Mouse (Mus musculus) ES-Bruce4 (cell line): ENCODE results near the gene Zbtb16. TPM values are rescaled to one million over a fixed set of nuclear protein-coding genes. Genes with fewer than 3 reads are reported as not detected.
A peak's percentile ranks its signal among the peaks of the same experiment; 100 is the strongest.

Experiments used
- H3K27ac ChIP-seq: 2 replicates; pipeline ENCODE4 v1.5.1; 2012; ENCODE audit warnings: low read length, inconsistent platforms; ENCODE audit not compliant: insufficient read depth
- H3K27me3 ChIP-seq: 2 replicates; pipeline ENCODE4 v1.6.1; 2012; ENCODE audit warnings: mild to moderate bottlenecking, low read length, inconsistent platforms; ENCODE audit not compliant: control insufficient read depth, poor library complexity, insufficient read depth, severe bottlenecking
- H3K36me3 ChIP-seq: 2 replicates; pipeline ENCODE4 v1.6.1; 2012; ENCODE audit warnings: inconsistent platforms, mild to moderate bottlenecking, low read length, moderate library complexity; ENCODE audit not compliant: control insufficient read depth, poor library complexity, insufficient read depth, severe bottlenecking
- H3K4me1 ChIP-seq: one replicate; pipeline ENCODE4 v1.8.1; 2011; ENCODE audit warnings: low read length; ENCODE audit not compliant: control insufficient read depth, insufficient read depth
- H3K4me3 ChIP-seq: 2 replicates; pipeline ENCODE4 v1.5.1; 2011; ENCODE audit warnings: low read depth, mild to moderate bottlenecking, low read length
- H3K9ac ChIP-seq: 2 replicates; pipeline ENCODE4 v1.6.1; 2012; ENCODE audit warnings: low read depth, mild to moderate bottlenecking, inconsistent platforms; ENCODE audit not compliant: poor library complexity, severe bottlenecking
- H3K9me3 ChIP-seq: replicated peaks from 2 replicates; pipeline ENCODE4 v1.6.1; 2012; ENCODE audit warnings: mild to moderate bottlenecking, low read length, inconsistent platforms; ENCODE audit not compliant: control insufficient read depth, poor library complexity, insufficient read depth, severe bottlenecking
- CTCF ChIP-seq: IDR thresholded peaks from one replicate; pipeline ENCODE4 v1.8.1; 2011; ENCODE audit warnings: low read depth, low read length
- EP300 ChIP-seq: IDR thresholded peaks from 2 replicates; pipeline ENCODE4 v1.6.1; 2011; ENCODE audit warnings: low read depth, low read length; ENCODE audit not compliant: insufficient read depth
- POLR2A ChIP-seq: IDR thresholded peaks from one replicate; pipeline ENCODE4 v1.8.1; 2011; ENCODE audit warnings: low read length; ENCODE audit not compliant: insufficient read depth
- polyA plus RNA-seq: library from polyadenylated mRNA; stranded (reverse); fragments of >200 nt; gene quantifications from 2 replicates; pipeline ENCODE4 v1.2.4, GENCODE M21; 2011; ENCODE audit warnings: low read depth; ENCODE audit not compliant: missing spikeins, insufficient read depth, insufficient read length

Zbtb16 gene
- polyA plus RNA-seq, 1 experiment, result 0.49 TPM

DNA sequence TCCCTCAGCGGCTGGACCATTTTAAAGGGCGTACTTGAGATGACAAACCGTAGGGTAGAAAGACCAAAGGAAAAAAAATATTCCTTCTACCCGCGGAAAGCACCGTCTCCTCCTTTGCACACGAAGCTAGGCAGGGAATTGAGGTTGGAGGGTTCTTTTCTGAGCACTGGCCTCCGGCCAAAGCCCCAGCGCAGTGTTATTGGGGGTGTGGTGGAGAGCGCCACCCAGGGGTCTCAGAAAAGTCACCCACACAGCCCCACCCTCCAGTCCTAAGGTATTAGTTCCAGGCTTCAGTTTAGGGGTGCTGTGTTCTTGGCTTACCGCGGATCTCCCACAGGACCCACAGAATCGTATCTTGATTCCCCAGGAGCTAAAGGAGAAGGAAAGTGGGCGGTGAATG lies 1.2 kb upstream of the Zbtb16 start:
- Histone ChIP-seq H3K27ac (no peak overlapping the region), H3K4me1 (no peaks in the 10 kb centered on the region), H3K36me3 (no peaks in the 10 kb centered on the region), H3K4me3 (peak overlapping the region; percentile 15; the same call in 1 of the 2 replicates), H3K9me3 (no peaks in the 10 kb centered on the region; the same call in 1 of the 2 replicates), H3K27me3 (peaks cover 27% of the 10 kb centered on the region), H3K9ac (no peak overlapping the region)
- TF ChIP-seq CTCF (peak; percentile 35), POLR2A (no peak)

DNA sequence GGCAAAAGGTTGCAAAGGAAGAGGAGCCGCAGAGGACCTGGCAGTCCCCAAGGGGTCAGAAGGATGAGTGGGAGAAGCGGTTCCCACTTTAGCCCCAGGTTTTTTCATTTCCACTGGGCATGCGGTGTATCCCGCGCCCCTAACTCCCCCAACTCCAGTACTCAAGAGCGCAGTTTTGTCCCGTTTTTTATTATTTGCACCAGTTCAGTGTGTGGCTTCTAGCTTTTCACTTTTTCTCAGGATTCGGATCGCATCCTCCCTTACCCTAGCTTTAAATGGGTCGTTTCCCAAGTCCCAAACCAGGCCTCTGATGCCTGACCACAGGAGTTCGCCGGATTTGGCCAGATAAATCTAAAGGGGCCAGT lies 526 bp upstream of the Zbtb16 start:
- Histone ChIP-seq H3K27me3 (peaks cover 27% of the 10 kb centered on the region), H3K27ac (no peak overlapping the region)

DNA sequence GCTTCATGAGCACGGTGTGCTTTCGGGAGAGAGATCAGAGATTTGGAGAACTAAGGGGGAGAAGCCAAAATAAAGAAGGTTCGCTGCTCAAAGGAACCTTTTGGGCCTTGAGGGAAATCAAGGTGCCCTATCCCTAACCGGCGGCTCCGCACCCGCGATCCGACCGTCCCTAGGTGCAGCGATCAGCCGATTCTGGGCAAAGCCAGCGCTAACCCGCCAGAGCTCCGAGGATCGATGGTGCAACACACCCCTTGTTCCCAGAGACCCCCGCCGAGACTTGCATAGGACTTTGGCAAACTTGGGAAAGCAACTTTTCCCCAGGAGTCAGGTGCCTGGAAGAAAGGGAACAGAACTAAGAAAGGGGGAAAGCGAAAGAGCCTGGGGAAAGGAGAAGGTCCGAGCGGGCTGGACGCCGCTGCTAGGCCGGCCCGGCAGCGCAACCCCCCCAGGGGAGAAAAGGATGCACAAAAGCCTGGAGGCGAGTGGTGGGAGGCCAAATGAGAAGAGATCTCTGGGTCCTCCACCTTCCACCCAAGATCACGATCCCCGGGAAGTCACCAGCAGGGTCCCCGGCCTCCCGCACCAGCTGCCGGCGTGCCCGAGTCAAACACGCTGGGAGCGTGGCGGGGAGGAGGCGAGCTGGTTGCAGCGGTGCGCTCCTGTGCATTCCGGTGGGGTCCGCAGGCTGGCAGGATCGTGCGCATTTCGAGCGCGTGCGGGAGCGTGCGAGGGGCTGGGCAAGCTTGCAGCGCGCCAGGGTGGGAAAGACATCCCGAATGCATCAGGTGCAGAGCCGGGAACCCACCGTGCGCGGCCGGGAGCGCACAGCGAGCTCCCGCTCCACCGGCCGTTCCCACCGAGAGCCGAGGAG lies 1.2 kb downstream of the Zbtb16 start:
- H3K4me1 ChIP-seq, result no peaks in the 10 kb centered on the region

More for the DNA sequence above, 526 bp upstream of the Zbtb16 start:
- H3K4me3 ChIP-seq, result peak overlapping the region; percentile 53
- H3K36me3 ChIP-seq, result no peaks in the 10 kb centered on the region
- no peaks in the 10 kb centered on the region; the same call in 1 of the 2 replicates for H3K9me3 ChIP-seq
- TF ChIP-seq POLR2A (no peak), CTCF (no peak), EP300 (no peak)
- no peaks in the 10 kb centered on the region for H3K4me1 ChIP-seq
- 0 out of 2 replicates have a peak overlapping the region, but pooled peaks have one; percentile 10 for H3K9ac ChIP-seq

DNA sequence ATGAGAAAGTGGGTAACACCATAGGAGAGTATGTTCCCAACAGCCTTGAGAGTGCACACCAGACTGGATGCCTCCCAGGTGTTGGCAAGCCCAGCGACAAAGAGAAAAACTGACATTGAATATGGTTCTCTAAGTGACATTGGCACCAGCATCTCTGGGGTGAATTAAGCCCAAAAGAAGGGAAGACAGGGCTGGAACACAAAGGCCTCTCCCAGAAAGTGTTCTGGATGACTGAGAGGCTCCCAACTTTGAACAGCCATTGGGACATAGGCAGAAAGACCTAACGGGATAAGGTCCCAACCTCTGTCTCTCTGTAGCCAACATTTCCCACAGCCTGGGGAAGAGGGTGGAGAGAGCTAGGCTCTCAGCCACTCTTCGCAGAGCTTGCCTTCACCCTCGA lies 2.0 kb downstream of the Zbtb16 start:
- TF ChIP-seq CTCF (no peak), POLR2A (no peak), EP300 (no peak)
- Histone ChIP-seq H3K4me3 (no peak overlapping the region), H3K27ac (no peak overlapping the region), H3K9ac (no peak overlapping the region), H3K9me3 (no peaks in the 10 kb centered on the region; the same call in 1 of the 2 replicates), H3K27me3 (peaks cover 27% of the 10 kb centered on the region), H3K4me1 (no peaks in the 10 kb centered on the region), H3K36me3 (no peaks in the 10 kb centered on the region)

More for the DNA sequence above, 1.2 kb downstream of the Zbtb16 start:
- no peaks in the 10 kb centered on the region for H3K36me3 ChIP-seq
- TF ChIP-seq CTCF (no peak), POLR2A (no peak), EP300 (no peak)
- no peaks in the 10 kb centered on the region; the same call in 1 of the 2 replicates for H3K9me3 ChIP-seq
- peak overlapping the region; percentile 28; the same call in 1 of the 2 replicates for H3K9ac ChIP-seq
- peak overlapping the region; percentile 72 for H3K4me3 ChIP-seq
- no peak overlapping the region for H3K27ac ChIP-seq
- H3K27me3 ChIP-seq, result peaks cover 27% of the 10 kb centered on the region

DNA sequence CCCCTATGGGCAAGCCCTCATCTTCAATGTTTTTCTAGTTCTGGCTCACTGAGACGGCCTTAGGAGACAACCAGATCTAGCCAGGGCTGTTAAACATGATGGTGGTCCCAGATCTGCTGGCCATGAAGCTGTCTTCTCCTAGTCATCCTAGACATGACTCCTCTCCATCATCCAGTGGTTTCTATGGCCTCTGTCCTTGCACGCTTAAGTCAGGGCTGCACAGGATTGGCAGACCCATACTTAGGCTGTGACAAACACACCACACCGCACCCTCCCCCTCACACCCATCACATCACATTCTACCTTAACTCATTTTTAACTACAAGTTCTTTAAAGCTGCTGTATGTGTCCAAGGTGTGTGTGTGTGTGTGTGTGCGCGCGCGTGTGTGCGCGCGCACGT lies 2.5 kb downstream of the Zbtb16 start:
- no peak for TF ChIP-seq POLR2A
- TF ChIP-seq EP300, result no peak
- TF ChIP-seq CTCF, result no peak
- H3K27me3 ChIP-seq, result peaks cover 27% of the 10 kb centered on the region
- H3K36me3 ChIP-seq, result no peaks in the 10 kb centered on the region
- no peaks in the 10 kb centered on the region for H3K4me1 ChIP-seq
- no peak overlapping the region for H3K27ac ChIP-seq
- no peak overlapping the region for H3K4me3 ChIP-seq
- no peak overlapping the region for H3K9ac ChIP-seq
- no peaks in the 10 kb centered on the region; the same call in 1 of the 2 replicates for H3K9me3 ChIP-seq

DNA sequence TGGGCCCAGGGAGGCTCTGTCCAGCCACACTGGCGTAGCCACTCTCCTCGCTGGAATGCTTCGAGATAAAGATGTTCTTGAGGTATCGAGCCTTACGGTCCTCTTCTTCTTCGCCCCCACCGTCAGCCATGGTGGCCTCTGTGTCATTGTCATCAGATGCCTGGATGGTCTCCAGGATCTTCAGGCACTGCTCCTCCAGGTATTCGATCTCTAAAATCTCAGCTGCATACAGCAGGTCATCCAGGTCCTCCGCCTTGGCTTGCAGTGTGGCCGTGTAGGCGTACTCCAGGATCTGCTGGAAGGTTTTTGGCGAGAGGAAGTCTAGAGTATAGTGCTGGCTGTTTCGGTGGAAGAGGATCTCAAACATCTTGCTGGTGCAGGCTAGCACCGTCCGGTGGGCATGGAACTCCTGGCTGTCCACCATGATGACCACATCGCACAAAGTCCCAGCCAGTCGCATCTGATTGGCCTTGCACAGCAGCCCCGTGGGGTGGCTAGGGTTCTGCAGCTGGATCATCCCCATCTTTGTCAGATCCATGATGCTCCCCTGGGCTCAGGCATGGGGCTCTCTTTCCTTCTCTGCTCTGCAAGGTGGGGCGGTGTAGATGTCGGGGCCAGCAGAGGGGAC lies 3.4 kb downstream of the Zbtb16 start:
- Histone ChIP-seq H3K9ac (no peak overlapping the region), H3K4me3 (no peak overlapping the region), H3K9me3 (no peaks in the 10 kb centered on the region), H3K27me3 (peaks cover 26% of the 10 kb centered on the region), H3K4me1 (no peaks in the 10 kb centered on the region), H3K27ac (no peak overlapping the region), H3K36me3 (no peaks in the 10 kb centered on the region)
- no peak for TF ChIP-seq POLR2A
- TF ChIP-seq EP300, result no peak
- no peak for TF ChIP-seq CTCF
